Mouse (Mus musculus) hindbrain, postnatal 0 days (tissue): ENCODE measurements around the gene Vamp2. TPM values are rescaled to one million over a fixed set of nuclear protein-coding genes. Genes with fewer than 3 reads are reported as not detected.

Experiments used
- ATAC-seq: fragments of 200-750 bp; cut with Nextera tagmentation; 2 replicates; pipeline ENCODE4 v1.8.0; 2017; ENCODE audit warnings: mild to moderate bottlenecking, moderate TSS enrichment, moderate library complexity
- DNase-seq: peaks from one replicate; pipeline ENCODE4 v3.0.0-alpha.2; 2015; ENCODE audit warnings: low spot score
- H3K27ac ChIP-seq: fragments of 300-500 bp; sonication (generic); 2 replicates; pipeline ENCODE4 v1.5.1; 2014; ENCODE audit warnings: mild to moderate bottlenecking
- H3K27me3 ChIP-seq: fragments of 300-500 bp; sonication (generic); 2 replicates; pipeline ENCODE4 v1.6.1; 2014; ENCODE audit warnings: low read length, mixed read lengths; ENCODE audit not compliant: insufficient read depth
- H3K36me3 ChIP-seq: fragments of 300-500 bp; sonication (generic); 2 replicates; pipeline ENCODE4 v1.6.1; 2014; ENCODE audit warnings: low read length, mixed read lengths; ENCODE audit not compliant: insufficient read depth
- H3K4me1 ChIP-seq: fragments of 300-500 bp; sonication (generic); 2 replicates; pipeline ENCODE4 v1.6.1; 2014; ENCODE audit warnings: antibody characterized with exemption, low read length, mixed read lengths; ENCODE audit not compliant: insufficient read depth
- H3K4me2 ChIP-seq: fragments of 300-500 bp; sonication (generic); 2 replicates; pipeline ENCODE4 v1.6.1; 2014; ENCODE audit warnings: low read depth, mild to moderate bottlenecking, low read length, moderate library complexity, mixed read lengths
- H3K4me3 ChIP-seq: fragments of 300-500 bp; sonication (generic); 2 replicates; pipeline ENCODE4 v1.5.1; 2014; ENCODE audit warnings: low read length
- H3K9ac ChIP-seq: fragments of 300-500 bp; sonication (generic); replicated peaks from 2 replicates; pipeline ENCODE4 v1.6.1; 2014; ENCODE audit warnings: mild to moderate bottlenecking, low read length, moderate library complexity, mixed read lengths
- H3K9me3 ChIP-seq: fragments of 300-500 bp; sonication (generic); 2 replicates; pipeline ENCODE4 v1.6.1; 2016; ENCODE audit warnings: low read length, mixed read lengths
- CTCF ChIP-seq: IDR thresholded peaks from 2 replicates; pipeline ENCODE4 v1.5.1; 2016; ENCODE audit warnings: antibody characterized with exemption, control low read depth, low read depth
- WGBS: fragments of 180-500 bp; shearing (Covaris S2); extraction: QIAGEN DNeasy Blood & Tissue Kit; methylation state at CpG from one replicate; pipeline ENCODE4 v1.1.7; 2014; 5-methylcytosine and 5-hydroxymethylcytosine counted together
- polyA plus RNA-seq: library from polyadenylated mRNA; unstranded; fragments of >200 nt; fragmentation: Nextera tagmentation; extraction: Ambion mirVana; gene quantifications from 2 replicates; pipeline ENCODE4 v1.2.1, GENCODE M21; 2015
- total RNA-seq: library from RNA; depleted of rRNA; stranded (reverse); fragments of >200 nt; gene quantifications from 2 replicates; pipeline ENCODE4 v1.2.3, GENCODE M21; 2014

The Vamp2 gene
- total and polyA plus RNA-seq, 2 experiments from 2014 or later, result 146 to 489 TPM

DNA sequence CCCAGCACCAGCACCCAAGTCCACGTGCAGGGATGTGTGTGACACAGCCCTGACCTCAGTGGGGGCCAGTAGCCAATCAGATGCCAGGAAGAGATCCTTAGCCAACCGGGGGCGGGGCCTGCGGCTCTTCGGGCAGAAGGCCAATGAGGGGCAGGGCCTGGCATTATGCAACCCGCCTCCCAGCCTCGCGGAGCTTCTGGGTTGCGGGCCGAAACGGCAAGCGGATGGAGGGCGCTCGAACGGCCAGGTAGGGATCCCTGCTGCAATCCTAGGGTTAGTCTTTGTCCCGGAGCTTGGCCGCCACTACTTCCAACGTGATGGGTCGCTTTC lies 10.4 kb downstream of the Vamp2 start:
- peaks cover 32% of the 10 kb centered on the region for H3K36me3 ChIP-seq
- H3K9me3 ChIP-seq, result no peaks in the 10 kb centered on the region
- H3K27me3 ChIP-seq, result no peaks in the 10 kb centered on the region
- H3K4me1 ChIP-seq, result peaks cover 32% of the 10 kb centered on the region
- ATAC-seq (peak; percentile 6), DNase-seq (peak; percentile 96)
- peak overlapping the region; percentile 98 for H3K4me2 ChIP-seq
- H3K4me3 ChIP-seq, result peak overlapping the region; percentile 61
- peak overlapping the region; percentile 77 for H3K9ac ChIP-seq
- H3K27ac ChIP-seq, result peak overlapping the region; percentile 96
- 0% methylated on average over 19 of the region's 19 CpGs for WGBS
- TF ChIP-seq CTCF, result no peak

DNA sequence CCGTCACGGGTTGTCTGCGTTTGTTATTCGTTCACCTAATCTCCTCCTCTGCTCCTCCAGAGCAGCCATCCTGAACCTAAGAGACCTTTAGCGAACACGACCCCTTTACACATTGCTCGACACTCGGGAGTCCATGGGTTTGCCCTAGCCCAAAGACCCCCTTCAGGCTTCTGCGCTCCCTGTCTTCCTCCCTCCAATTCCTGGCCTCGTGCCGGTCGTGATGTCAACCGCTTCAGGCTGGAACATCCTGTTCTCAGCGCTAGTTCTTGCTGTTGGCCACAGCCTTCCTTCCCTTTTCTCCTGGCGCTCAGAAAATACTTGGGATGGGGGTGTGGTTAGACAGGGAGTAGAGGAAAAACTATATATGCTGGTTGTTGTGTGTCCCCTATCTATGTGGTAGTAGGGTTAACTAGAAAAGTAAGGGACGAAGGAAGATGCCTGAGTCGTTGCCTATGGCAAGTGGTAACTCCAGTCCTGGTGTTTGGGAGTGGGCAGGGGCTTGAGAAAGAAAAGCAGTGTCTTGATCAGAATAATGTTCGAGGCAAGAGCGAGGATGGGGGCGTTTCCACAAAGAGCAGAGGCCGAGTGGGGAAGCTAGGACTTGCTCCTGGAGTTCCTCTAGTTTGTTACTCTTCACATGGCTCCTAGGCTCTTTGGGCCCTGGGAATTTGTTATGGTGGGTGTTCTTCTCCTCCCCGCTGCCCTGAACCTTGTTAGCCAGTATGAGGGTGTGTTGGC lies 11.1 kb downstream of the Vamp2 start:
- Histone ChIP-seq H3K4me2 (peak overlapping the region; percentile 98), H3K27me3 (no peaks in the 10 kb centered on the region), H3K9ac (peak overlapping the region; percentile 77), H3K27ac (peak overlapping the region; percentile 96), H3K4me3 (peak overlapping the region; percentile 61), H3K36me3 (peaks cover 38% of the 10 kb centered on the region), H3K9me3 (no peaks in the 10 kb centered on the region), H3K4me1 (peaks cover 32% of the 10 kb centered on the region)
- ATAC-seq, result no peak
- TF ChIP-seq CTCF, result no peak
- peak; percentile 80 for DNase-seq
- WGBS, result 2% methylated on average over 22 of the region's 22 CpGs

- H3K27me3 ChIP-seq, result no peaks in the 10 kb centered on the region
- H3K4me1 ChIP-seq, result peaks cover 32% of the 10 kb centered on the region
- peak overlapping the region; percentile 61 for H3K4me3 ChIP-seq
- WGBS, result under 1% methylated on average over 23 of the region's 23 CpGs
- H3K36me3 ChIP-seq, result peaks cover 44% of the 10 kb centered on the region
- H3K4me2 ChIP-seq, result peak overlapping the region; percentile 98
- peak; percentile 93 for DNase-seq
- ATAC-seq, result peak; percentile 21; the same call in 1 of the 2 replicates
- peak overlapping the region; percentile 77 for H3K9ac ChIP-seq
- H3K27ac ChIP-seq, result peak overlapping the region; percentile 96
- peak; percentile 14 for TF ChIP-seq CTCF
- H3K9me3 ChIP-seq, result no peaks in the 10 kb centered on the region
These were observed 11.6 kb downstream of the Vamp2 start for GRCm38 (mm10) chr11:69099915-69100345.

DNA sequence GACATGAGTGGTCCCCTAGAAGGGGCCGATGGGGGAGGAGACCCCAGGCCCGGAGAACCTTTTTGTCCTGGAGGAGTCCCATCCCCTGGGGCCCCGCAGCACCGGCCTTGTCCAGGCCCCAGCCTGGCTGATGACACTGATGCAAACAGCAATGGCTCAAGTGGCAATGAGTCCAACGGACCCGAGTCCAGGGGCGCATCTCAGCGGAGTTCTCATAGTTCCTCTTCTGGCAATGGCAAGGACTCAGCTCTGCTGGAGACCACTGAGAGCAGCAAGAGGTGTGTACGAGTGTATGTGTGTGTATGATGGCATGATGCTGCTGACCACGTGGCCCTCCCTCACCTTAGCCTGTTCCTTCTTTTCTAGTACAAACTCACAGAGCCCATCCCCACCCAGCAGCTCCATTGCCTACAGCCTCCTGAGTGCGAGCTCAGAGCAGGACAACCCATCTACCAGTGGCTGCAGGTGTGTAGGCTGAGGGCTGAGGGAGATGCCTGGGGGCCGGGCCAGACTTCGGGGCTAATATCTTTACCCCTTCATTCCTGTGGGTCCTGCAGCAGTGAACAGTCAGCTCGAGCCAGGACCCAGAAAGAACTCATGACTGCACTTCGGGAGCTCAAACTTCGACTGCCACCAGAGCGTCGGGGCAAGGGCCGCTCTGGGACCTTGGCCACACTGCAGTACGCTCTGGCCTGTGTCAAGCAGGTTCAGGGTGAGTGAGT lies 12.5 kb downstream of the Vamp2 start:
- H3K27ac ChIP-seq, result no peak overlapping the region; the same call in 1 of the 2 replicates
- TF ChIP-seq CTCF, result no peak
- peak overlapping the region; percentile 98 for H3K4me2 ChIP-seq
- H3K9ac ChIP-seq, result peak overlapping the region; percentile 77; the same call in 1 of the 2 replicates
- DNase-seq, result no peak
- peak overlapping the region; percentile 61 for H3K4me3 ChIP-seq
- H3K27me3 ChIP-seq, result no peaks in the 10 kb centered on the region
- WGBS, result 89% methylated on average over 20 of the region's 20 CpGs
- H3K4me1 ChIP-seq, result peaks cover 27% of the 10 kb centered on the region; the same call in 1 of the 2 replicates
- peaks cover 52% of the 10 kb centered on the region for H3K36me3 ChIP-seq
- no peak for ATAC-seq
- H3K9me3 ChIP-seq, result no peaks in the 10 kb centered on the region

GRCm38 (mm10) chr11:69101604-69102402 lies 13.5 kb downstream of the Vamp2 start:
- ATAC-seq (no peak), DNase-seq (no peak)
- no peak overlapping the region for H3K27ac ChIP-seq
- no peak for TF ChIP-seq CTCF
- 90% methylated on average over 21 of the region's 21 CpGs for WGBS
- no peak overlapping the region for H3K9ac ChIP-seq
- H3K9me3 ChIP-seq, result no peaks in the 10 kb centered on the region
- H3K27me3 ChIP-seq, result no peaks in the 10 kb centered on the region
- H3K4me3 ChIP-seq, result no peak overlapping the region
- peaks cover 24% of the 10 kb centered on the region; the same call in 1 of the 2 replicates for H3K4me1 ChIP-seq
- H3K4me2 ChIP-seq, result no peak overlapping the region
- H3K36me3 ChIP-seq, result peaks cover 62% of the 10 kb centered on the region

DNA sequence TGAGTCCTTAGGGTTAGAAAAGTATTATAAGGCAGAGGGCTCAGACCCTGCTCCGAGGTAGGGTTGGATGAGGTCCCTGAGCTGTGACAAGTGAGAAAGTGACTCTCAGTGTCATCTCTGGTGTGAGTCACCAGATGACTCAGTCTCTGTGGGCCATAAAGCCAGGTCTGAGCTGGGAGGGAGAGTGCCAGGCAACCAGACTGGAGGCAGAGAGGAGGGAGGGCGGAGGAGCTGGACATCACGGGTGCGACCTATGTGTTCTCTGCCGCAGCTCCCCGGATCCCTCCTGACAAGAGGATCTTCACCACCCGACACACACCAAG lies 14.1 kb downstream of the Vamp2 start:
- Histone ChIP-seq H3K27ac (no peak overlapping the region), H3K36me3 (peaks cover 67% of the 10 kb centered on the region), H3K4me2 (no peak overlapping the region), H3K9me3 (no peaks in the 10 kb centered on the region), H3K4me1 (peaks cover 23% of the 10 kb centered on the region; the same call in 1 of the 2 replicates), H3K27me3 (no peaks in the 10 kb centered on the region), H3K4me3 (no peak overlapping the region), H3K9ac (no peak overlapping the region)
- WGBS, result 86% methylated on average over 7 of the region's 7 CpGs
- no peak for TF ChIP-seq CTCF
- no peak for DNase-seq
- no peak for ATAC-seq
